Mouse (Mus musculus) midbrain, embryonic 13.5 days (tissue): ENCODE data around the gene Tas2r106. TPM values are rescaled to one million over a fixed set of nuclear protein-coding genes. Genes with fewer than 3 reads are reported as not detected.

ENCODE experiments used
- ATAC-seq: fragments of 200-750 bp; cut with Nextera tagmentation; 2 replicates; pipeline ENCODE4 v1.8.0; 2017; ENCODE audit warnings: mild to moderate bottlenecking, moderate TSS enrichment, moderate library complexity
- H3K27ac ChIP-seq: fragments of 300-500 bp; sonication (generic); 2 replicates; pipeline ENCODE4 v1.5.1; 2015; ENCODE audit warnings: inconsistent platforms, mild to moderate bottlenecking, moderate library complexity
- H3K27me3 ChIP-seq: fragments of 300-500 bp; sonication (generic); 2 replicates; pipeline ENCODE4 v1.6.1; 2015; ENCODE audit warnings: mild to moderate bottlenecking, inconsistent platforms
- H3K36me3 ChIP-seq: fragments of 300-500 bp; sonication (generic); 2 replicates; pipeline ENCODE4 v1.6.1; 2015; ENCODE audit warnings: mild to moderate bottlenecking, inconsistent platforms
- H3K4me1 ChIP-seq: fragments of 300-500 bp; sonication (generic); replicated peaks from 2 replicates; pipeline ENCODE4 v1.6.1; 2015; ENCODE audit warnings: inconsistent platforms
- H3K4me2 ChIP-seq: fragments of 300-500 bp; sonication (generic); replicated peaks from 2 replicates; pipeline ENCODE4 v1.6.1; 2015; ENCODE audit warnings: moderate library complexity, mild to moderate bottlenecking, inconsistent platforms
- H3K4me3 ChIP-seq: fragments of 300-500 bp; sonication (generic); replicated peaks from 2 replicates; pipeline ENCODE4 v1.5.1; 2015; ENCODE audit warnings: mild to moderate bottlenecking, inconsistent platforms
- H3K9ac ChIP-seq: fragments of 300-500 bp; sonication (generic); replicated peaks from 2 replicates; pipeline ENCODE4 v1.6.1; 2015; ENCODE audit warnings: mild to moderate bottlenecking, inconsistent platforms
- H3K9me3 ChIP-seq: fragments of 300-500 bp; sonication (generic); 2 replicates; pipeline ENCODE4 v1.6.1; 2016; ENCODE audit warnings: mild to moderate bottlenecking, inconsistent platforms
- WGBS: fragments of 180-500 bp; shearing (Covaris S2); methylation state at CpG from one replicate; pipeline ENCODE4 v1.1.7; 2015; 5-methylcytosine and 5-hydroxymethylcytosine counted together
- polyA plus RNA-seq: library from polyadenylated mRNA; unstranded; fragments of >200 nt; fragmentation: Nextera tagmentation; extraction: Ambion mirVana; gene quantifications from 2 replicates; pipeline ENCODE4 v1.2.1, GENCODE M21; 2015

Tas2r106 gene
- not detected in 2 replicates for polyA plus RNA-seq

- Histone ChIP-seq H3K36me3 (no peaks in the 10 kb centered on the region), H3K9ac (no peak within 1 kb of the TSS), H3K27me3 (no peaks in the 10 kb centered on the region), H3K9me3 (no peaks in the 10 kb centered on the region; the same call in 1 of the 2 replicates), H3K27ac (no peak within 1 kb of the TSS), H3K4me3 (no peak within 1 kb of the TSS), H3K4me1 (no peaks in the 10 kb centered on the region), H3K4me2 (no peak within 1 kb of the TSS)
- WGBS, result 72% methylated on average over 3 of the region's 3 CpGs
- no peak for ATAC-seq
These were observed at the start of gene Tas2r106 for GRCm38 (mm10) chr6:131678786-131679185. Tas2r106 (minus strand) TSS chr6:131678886.

- peaks cover 4% of the 10 kb centered on the region; the same call in 1 of the 2 replicates for H3K9me3 ChIP-seq
- H3K4me1 ChIP-seq, result no peaks in the 10 kb centered on the region
- no peak overlapping the region for H3K9ac ChIP-seq
- H3K27ac ChIP-seq, result no peak overlapping the region
- 51% methylated on average over 7 of the region's 7 CpGs for WGBS
- no peak for ATAC-seq
- H3K36me3 ChIP-seq, result no peaks in the 10 kb centered on the region
- H3K27me3 ChIP-seq, result no peaks in the 10 kb centered on the region
- no peak overlapping the region for H3K4me3 ChIP-seq
- H3K4me2 ChIP-seq, result no peak overlapping the region
These were observed 34.1 kb upstream of the Tas2r106 start for GRCm38 (mm10) chr6:131712803-131713202.

- ATAC-seq, result no peak
- no peak within 1 kb of the TSS for H3K4me2 ChIP-seq
- peaks cover 20% of the 10 kb centered on the region for H3K9me3 ChIP-seq
- no peak within 1 kb of the TSS for H3K27ac ChIP-seq
- no peaks in the 10 kb centered on the region for H3K36me3 ChIP-seq
- H3K27me3 ChIP-seq, result no peaks in the 10 kb centered on the region
- no peaks in the 10 kb centered on the region for H3K4me1 ChIP-seq
- no peak within 1 kb of the TSS for H3K9ac ChIP-seq
- no peak within 1 kb of the TSS for H3K4me3 ChIP-seq
These were observed 11.3 kb upstream of the Tas2r106 start, which contains the start of gene Tas2r114 for GRCm38 (mm10) chr6:131689963-131690362. Tas2r114 (minus strand) TSS chr6:131690063.

GRCm38 (mm10) chr6:131687395-131687794 is 8.7 kb upstream of the Tas2r106 start, which contains the start of gene Tas2r105:
Tas2r105 (minus strand) TSS chr6:131687495.
- no peaks in the 10 kb centered on the region for H3K4me1 ChIP-seq
- no peak for ATAC-seq
- H3K4me2 ChIP-seq, result no peak within 1 kb of the TSS
- H3K27ac ChIP-seq, result no peak within 1 kb of the TSS
- H3K9ac ChIP-seq, result no peak within 1 kb of the TSS
- no peaks in the 10 kb centered on the region for H3K27me3 ChIP-seq
- no peak within 1 kb of the TSS for H3K4me3 ChIP-seq
- no peaks in the 10 kb centered on the region for H3K36me3 ChIP-seq
- H3K9me3 ChIP-seq, result peaks cover 8% of the 10 kb centered on the region; the same call in 1 of the 2 replicates
- WGBS, result 82% methylated on average over 1 of the region's 1 CpGs

- no peak within 1 kb of the TSS for H3K27ac ChIP-seq
- H3K9me3 ChIP-seq, result no peaks in the 10 kb centered on the region
- WGBS, result 78% methylated on average over 1 of the region's 1 CpGs
- no peak within 1 kb of the TSS for H3K4me3 ChIP-seq
- no peaks in the 10 kb centered on the region for H3K27me3 ChIP-seq
- no peak within 1 kb of the TSS for H3K9ac ChIP-seq
- H3K4me1 ChIP-seq, result no peaks in the 10 kb centered on the region
- no peaks in the 10 kb centered on the region for H3K36me3 ChIP-seq
- ATAC-seq, result no peak
- H3K4me2 ChIP-seq, result no peak within 1 kb of the TSS
These were observed 7.0 kb upstream of the Tas2r106 start, which contains the start of gene Tas2r104 for GRCm38 (mm10) chr6:131685644-131686043. Tas2r104 (minus strand) TSS chr6:131685744.

GRCm38 (mm10) chr6:131660049-131660448 is 18.6 kb downstream of the Tas2r106 start, which contains the start of gene Tas2r107:
Tas2r107 (minus strand) TSS chr6:131660149.
- H3K9ac ChIP-seq, result no peak within 1 kb of the TSS
- no peaks in the 10 kb centered on the region for H3K36me3 ChIP-seq
- ATAC-seq, result no peak
- H3K27ac ChIP-seq, result no peak within 1 kb of the TSS
- H3K4me3 ChIP-seq, result no peak within 1 kb of the TSS
- no peak within 1 kb of the TSS for H3K4me2 ChIP-seq
- no peaks in the 10 kb centered on the region for H3K4me1 ChIP-seq
- peaks cover 20% of the 10 kb centered on the region for H3K9me3 ChIP-seq
- H3K27me3 ChIP-seq, result no peaks in the 10 kb centered on the region

GRCm38 (mm10) chr6:131630812-131631211 is 47.9 kb downstream of the Tas2r106 start, which contains the start of gene Tas2r130:
Tas2r130 (minus strand) TSS chr6:131630912.
- H3K9me3 ChIP-seq, result peaks cover 2% of the 10 kb centered on the region; the same call in 1 of the 2 replicates
- H3K27me3 ChIP-seq, result no peaks in the 10 kb centered on the region
- H3K27ac ChIP-seq, result no peak within 1 kb of the TSS
- H3K4me2 ChIP-seq, result no peak within 1 kb of the TSS
- ATAC-seq, result no peak
- H3K9ac ChIP-seq, result no peak within 1 kb of the TSS
- 84% methylated on average over 3 of the region's 3 CpGs for WGBS
- no peaks in the 10 kb centered on the region for H3K4me1 ChIP-seq
- no peak within 1 kb of the TSS for H3K4me3 ChIP-seq
- H3K36me3 ChIP-seq, result no peaks in the 10 kb centered on the region

Other genes with a start within 250 kb of the Tas2r106 start
- not detected in 2 replicates for gene 5430401F13Rik, start 192.5 kb downstream of the Tas2r106 start, polyA plus RNA-seq
- gene Gm6619, start 192.5 kb downstream of the Tas2r106 start, polyA plus RNA-seq, result not detected in 2 replicates
- not detected in 2 replicates for gene Tas2r130, start 48.0 kb downstream of the Tas2r106 start, polyA plus RNA-seq
- gene Tas2r107, start 18.7 kb downstream of the Tas2r106 start, polyA plus RNA-seq, result not detected in 2 replicates
- gene Tas2r104, start 6.9 kb upstream of the Tas2r106 start, polyA plus RNA-seq, result not detected in 2 replicates
- gene Tas2r105, start 8.6 kb upstream of the Tas2r106 start, polyA plus RNA-seq, result not detected in 2 replicates
- gene Tas2r114, start 11.2 kb upstream of the Tas2r106 start, polyA plus RNA-seq, result not detected in 2 replicates